Mouse (Mus musculus) telencephalon, adult 2 months (tissue): Measurements from ENCODE around the gene Olfr1058.
"Not testable (repeated sequence)": the region's sequence is repeated elsewhere in the genome, so short reads cannot be mapped to it uniquely, and the experiment has no call there.

Experiments
- DNase-seq: peaks from one replicate; pipeline ENCODE4 v3.0.0-alpha.2; 2011; ENCODE audit warnings: low read depth, low spot score

The Olfr1058 gene

DNA sequence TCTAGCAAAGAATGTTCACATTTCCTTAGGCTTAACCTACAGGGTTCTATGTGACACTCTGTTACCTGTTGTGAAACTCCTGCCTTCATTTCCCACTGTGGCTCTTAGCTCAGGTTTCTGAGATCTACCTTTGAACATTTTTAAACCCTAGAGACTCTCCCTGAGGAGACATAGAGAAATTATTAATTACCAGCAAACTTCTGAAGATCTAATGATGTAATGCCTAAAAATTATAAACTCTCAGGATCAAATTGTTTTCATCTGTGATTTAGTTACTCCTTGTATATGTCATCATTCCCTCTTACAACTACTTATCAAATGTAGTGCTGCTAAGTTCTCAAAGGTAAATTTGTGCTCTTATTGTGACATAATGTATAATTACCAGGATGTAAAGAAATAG is at the start of gene Olfr1058:
Gene Olfr1058, minus strand, starts transcription at position 101 of the 400 bp plus-strand sequence.
- DNase-seq = not testable (repeated sequence)

DNA sequence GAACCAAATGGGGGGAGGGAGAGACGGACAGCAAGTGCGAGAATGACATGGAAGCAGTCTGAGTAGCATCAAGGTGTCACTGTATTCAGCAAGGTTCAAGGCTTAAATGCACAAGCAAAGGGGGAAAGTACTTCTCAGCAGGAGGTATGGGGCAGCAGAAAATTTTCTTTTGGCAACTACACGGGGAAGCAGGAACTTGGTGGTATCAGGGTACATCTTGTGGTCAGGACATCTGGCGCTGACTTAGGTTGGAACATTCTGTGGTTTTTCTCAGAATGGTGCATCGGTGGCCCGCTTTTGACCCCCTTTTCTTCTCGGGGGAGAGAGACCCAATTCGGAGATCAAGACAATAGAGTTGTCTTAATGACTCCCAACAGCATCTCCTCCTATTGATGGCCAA is 40.1 kb upstream of the Olfr1058 start:
- not testable (repeated sequence) for DNase-seq

GRCm38 (mm10) chr2:86426649-86427048 is 38.3 kb upstream of the Olfr1058 start, which contains the start of gene Olfr1062:
Olfr1062 (minus strand) TSS chr2:86426749.
- not testable (repeated sequence) for DNase-seq

GRCm38 (mm10) chr2:86413950-86414349 is 25.6 kb upstream of the Olfr1058 start, which contains the start of gene Olfr1061:
Olfr1061 (minus strand) TSS chr2:86414050.
- no peak for DNase-seq

DNA sequence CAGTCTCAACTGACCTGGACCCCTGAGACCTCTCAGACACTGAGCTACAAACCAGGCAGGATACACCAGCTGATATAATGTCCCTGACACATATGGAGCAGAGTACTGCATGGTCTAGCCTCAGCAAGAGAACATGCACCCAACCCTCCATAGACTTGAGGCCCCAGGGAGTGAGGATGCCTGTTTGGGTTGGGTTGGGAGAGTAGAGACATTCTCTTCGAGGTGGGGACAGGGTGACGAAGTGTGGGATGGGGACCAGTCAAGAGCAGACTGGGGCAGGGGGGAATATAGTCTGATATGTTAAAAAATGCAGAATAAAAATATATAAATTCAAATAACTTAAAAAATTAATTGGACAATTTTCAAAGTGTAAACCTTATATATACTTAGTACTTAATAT is 6.8 kb upstream of the Olfr1058 start:
- DNase-seq = no peak

DNA sequence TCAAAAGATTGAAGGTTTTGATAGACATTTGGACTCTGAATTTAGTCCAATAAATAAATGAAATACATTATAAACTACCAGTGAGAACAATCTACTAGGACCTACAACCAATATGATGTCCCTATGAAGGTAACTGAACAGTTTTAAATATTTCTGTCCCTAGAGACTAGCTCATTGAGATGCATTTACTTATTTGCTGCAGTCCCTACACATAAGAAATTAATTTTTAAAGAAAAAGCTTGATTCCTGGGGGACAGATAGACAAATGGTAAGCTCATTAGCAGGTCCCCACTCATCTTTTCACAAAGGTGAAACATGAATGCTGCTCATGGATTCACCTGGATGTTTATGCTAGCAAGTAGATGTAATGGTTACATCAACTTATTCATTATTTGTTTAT is 10.1 kb downstream of the Olfr1058 start, which contains the start of gene Olfr1057:
Gene Olfr1057, minus strand, starts transcription at position 101 of the 400 bp plus-strand sequence.
- DNase-seq = no peak

DNA sequence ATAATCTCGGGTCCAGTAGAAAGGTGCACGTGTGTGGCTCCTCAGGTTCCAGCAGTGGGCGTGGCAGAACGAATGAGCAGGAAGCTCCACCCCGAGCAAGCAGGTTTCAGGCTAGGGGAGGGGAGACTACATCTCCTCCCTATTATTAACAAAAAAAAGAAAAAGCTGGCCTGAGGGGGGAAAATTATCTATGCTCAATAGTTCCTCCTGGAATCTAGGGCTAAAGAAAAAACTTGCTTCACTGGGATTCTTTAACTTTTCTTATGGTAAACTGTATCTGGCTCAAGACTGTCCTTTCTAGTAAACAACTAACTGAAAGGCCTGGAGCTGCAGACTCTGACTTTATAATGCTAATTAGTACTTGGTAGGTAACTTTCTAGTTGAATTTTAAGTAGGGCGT is 22.0 kb downstream of the Olfr1058 start:
- not testable (repeated sequence) for DNase-seq

DNA sequence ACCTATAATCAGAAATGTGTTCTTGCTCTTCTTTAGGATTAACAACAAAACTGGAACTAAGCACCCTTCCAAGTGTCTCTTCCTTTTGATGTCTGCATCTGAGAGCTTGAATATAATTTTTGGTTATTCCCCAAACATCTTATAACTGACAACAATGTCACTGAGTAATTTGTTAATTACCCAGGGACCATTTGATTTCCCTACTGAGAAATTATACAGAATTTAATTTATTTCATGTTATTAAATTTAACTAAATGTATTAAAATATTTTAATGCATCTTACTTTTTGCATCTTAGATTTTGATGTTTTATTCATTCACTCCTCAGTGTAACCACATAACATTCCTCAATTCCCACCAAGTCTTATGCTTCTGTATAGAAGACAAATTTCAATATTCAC is 26.0 kb downstream of the Olfr1058 start, which contains the start of gene Olfr1056:
Gene Olfr1056, minus strand, starts transcription at position 101 of the 400 bp plus-strand sequence.
- DNase-seq = no peak

DNA sequence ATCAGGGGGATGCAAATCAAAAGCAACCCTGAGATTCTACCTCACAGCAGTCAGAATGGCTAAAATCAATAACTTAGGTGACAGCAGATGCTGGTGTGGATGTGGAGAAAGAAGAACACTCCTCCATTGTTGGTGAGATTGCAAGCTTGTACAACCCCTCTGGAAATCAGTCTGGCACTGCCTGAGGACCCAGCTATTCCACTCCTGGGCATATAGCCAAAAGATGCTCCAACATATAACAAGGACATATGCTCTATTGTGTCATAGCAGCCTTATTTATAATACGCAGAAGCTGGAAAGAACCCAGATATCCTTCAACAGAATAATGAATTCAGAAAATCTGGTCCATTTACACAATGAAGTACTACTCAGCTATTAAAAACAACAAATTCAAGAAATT is 36.6 kb downstream of the Olfr1058 start:
- not testable (repeated sequence) for DNase-seq

DNA sequence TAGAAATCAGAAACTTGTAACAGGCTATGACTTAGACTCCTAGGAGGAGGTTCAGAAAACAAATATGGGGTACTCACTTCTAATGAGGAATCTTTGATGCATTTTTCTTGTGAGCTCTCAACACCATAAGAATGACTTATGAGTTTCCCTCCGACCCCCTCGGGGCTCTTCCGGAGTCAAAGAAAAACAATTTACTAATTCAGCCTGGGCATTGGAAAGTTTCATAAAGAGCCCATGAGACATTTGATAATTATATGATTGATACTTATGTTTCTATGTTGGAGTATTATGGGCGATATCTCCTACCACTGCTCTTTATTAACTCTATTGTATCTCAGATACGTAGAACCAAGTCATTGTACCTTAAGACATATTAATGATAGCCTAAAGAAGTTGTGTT is 38.2 kb downstream of the Olfr1058 start, which contains the start of gene Olfr1055:
Gene Olfr1055, minus strand, starts transcription at position 101 of the 400 bp plus-strand sequence.
- no peak for DNase-seq

DNA sequence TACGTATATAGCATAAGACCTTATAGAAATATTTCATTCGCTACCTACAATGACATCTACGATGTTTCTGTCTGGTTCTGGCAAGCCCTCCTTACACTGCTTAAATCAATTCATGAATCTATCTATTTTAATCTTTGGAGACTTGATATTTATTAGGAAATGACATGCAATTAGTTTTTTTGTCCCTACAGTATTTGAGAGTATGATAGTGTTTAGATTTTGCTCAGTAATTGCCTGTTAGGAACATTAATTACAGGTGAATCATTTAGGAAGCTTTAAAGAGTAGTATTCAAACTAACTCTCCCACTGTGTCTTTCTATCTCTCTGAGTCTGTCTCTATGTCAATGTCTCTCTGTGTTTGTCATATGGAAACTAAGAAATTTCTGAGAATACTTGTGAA is 53.0 kb downstream of the Olfr1058 start, which contains the start of gene Olfr1054:
Gene Olfr1054, minus strand, starts transcription at position 101 of the 400 bp plus-strand sequence.
- DNase-seq = no peak
